In genomic region chr1:180768334-180769168, GRCm38 (mm10) we compare ENCODE assay signal across 8 mouse cellular contexts. TPM values are rescaled to one million over a fixed set of nuclear protein-coding genes. Genes with fewer than 3 reads are reported as not detected.
DNase-seq lines count a peak whose midpoint lies in the region; ATAC-seq lines count a peak whose summit lies in the region.

No protein-coding gene starts in this region.

- peak overlapping the region; percentile 76 for H3K4me2 ChIP-seq in limb, embryonic 11.5 days (ENCODE audit: low read depth, severe bottlenecking)
- peak overlapping the region; percentile 74 for H3K4me2 ChIP-seq in midbrain, embryonic 12.5 days (replicated peaks)

- no peaks in the 10 kb centered on the region for H3K9me3 ChIP-seq in embryonic facial prominence, embryonic 10.5 days
- H3K9me3 ChIP-seq in limb, embryonic 11.5 days (ENCODE audit: control insufficient read depth, low read length) = no peaks in the 10 kb centered on the region
- H3K9me3 ChIP-seq in midbrain, embryonic 12.5 days = no peaks in the 10 kb centered on the region

- H3K36me3 ChIP-seq in embryonic facial prominence, embryonic 10.5 days (replicated peaks) = no peaks in the 10 kb centered on the region
- H3K36me3 ChIP-seq in limb, embryonic 11.5 days (ENCODE audit: control insufficient read depth, insufficient read depth, low read length) = no peaks in the 10 kb centered on the region
- H3K36me3 ChIP-seq in midbrain, embryonic 12.5 days = no peaks in the 10 kb centered on the region

- H3K27me3 ChIP-seq in embryonic facial prominence, embryonic 10.5 days (replicated peaks; ENCODE audit: low read depth, poor library complexity, severe bottlenecking) = peaks cover 9% of the 10 kb centered on the region
- no peaks in the 10 kb centered on the region for H3K27me3 ChIP-seq in limb, embryonic 11.5 days (ENCODE audit: control insufficient read depth, insufficient read depth, low read length)
- peaks cover 4% of the 10 kb centered on the region; the same call in 1 of the 2 replicates for H3K27me3 ChIP-seq in midbrain, embryonic 12.5 days

- peak overlapping the region; percentile 60 for H3K4me3 ChIP-seq in embryonic facial prominence, embryonic 10.5 days
- peak overlapping the region; percentile 28 for H3K4me3 ChIP-seq in limb, embryonic 11.5 days (ENCODE audit: low read depth, low read length)
- peak overlapping the region; percentile 49 for H3K4me3 ChIP-seq in midbrain, embryonic 12.5 days

- H3K27ac ChIP-seq in embryonic facial prominence, embryonic 10.5 days (replicated peaks) = peak overlapping the region; percentile 86
- H3K27ac ChIP-seq in limb, embryonic 11.5 days (replicated peaks; ENCODE audit: low read depth, low read length) = no peak overlapping the region
- H3K27ac ChIP-seq in midbrain, embryonic 12.5 days (replicated peaks) = peak overlapping the region; percentile 73

- peaks cover 22% of the 10 kb centered on the region for H3K4me1 ChIP-seq in embryonic facial prominence, embryonic 10.5 days
- H3K4me1 ChIP-seq in limb, embryonic 11.5 days (ENCODE audit: control insufficient read depth, insufficient read depth, low read length) = 0 out of 2 replicates have a peak, but pooled peaks cover 3% of the 10 kb centered on the region
- H3K4me1 ChIP-seq in midbrain, embryonic 12.5 days = peaks cover 19% of the 10 kb centered on the region

- 3% methylated on average over 37 of the region's 37 CpGs for WGBS in embryonic facial prominence, embryonic 10.5 days
- 4% methylated on average over 37 of the region's 37 CpGs for WGBS in limb, embryonic 11.5 days
- WGBS in midbrain, embryonic 12.5 days = 4% methylated on average over 37 of the region's 37 CpGs

- H3K9ac ChIP-seq in limb, embryonic 11.5 days (ENCODE audit: low read length) = peak overlapping the region; percentile 81
- H3K9ac ChIP-seq in midbrain, embryonic 12.5 days (replicated peaks) = peak overlapping the region; percentile 70

- ATAC-seq in limb, embryonic 11.5 days (ENCODE audit: insufficient number of reproducible peaks, low FRiP score, low TSS enrichment, low read depth) = peak; percentile 84
- ATAC-seq in midbrain, embryonic 12.5 days (ENCODE audit: low FRiP score, low read depth) = peak; percentile 84

- DNase-seq in 3134 (ENCODE audit: extremely low read depth, insufficient read length, low spot score) = peak; percentile 82
- DNase-seq in adrenal gland, postnatal 14 days = peak; percentile 89
- DNase-seq in embryonic facial prominence, embryonic 10.5 days (ENCODE audit: low spot score) = peak; percentile 85
- peak; percentile 82 to 88 for DNase-seq in heart, adult 18-20 months
- DNase-seq in kidney, adult 11 months = peak; percentile 71
- peak; percentile 86 for DNase-seq in limb, embryonic 11.5 days (ENCODE audit: low spot score)
- DNase-seq in skeletal muscle tissue, adult 2 months (ENCODE audit: low read depth, low spot score) = peak; percentile 71

RNA-seq across cellular contexts. Expression of gene Acbd3, which starts 42.7 kb away (rescaled TPM):
- 41.8 and 43.0 TPM in 2 replicates for total RNA-seq in adrenal gland, postnatal 14 days (2021)
- 16.6 and 18.5 TPM in 2 replicates for polyA plus RNA-seq in embryonic facial prominence, embryonic 10.5 days (2016; fragmentation: Nextera tagmentation; extraction: Ambion mirVana)
- total RNA-seq in heart, adult 18-20 months (2021) = 10 to 100 TPM; 23.3 to 24.8 TPM
- 22.5 and 24.7 TPM in 2 replicates for polyA plus RNA-seq in limb, embryonic 11.5 days (2014; fragmentation: Nextera tagmentation; extraction: Ambion mirVana)
- polyA plus RNA-seq in midbrain, embryonic 12.5 days (2016; fragmentation: Nextera tagmentation; extraction: Ambion mirVana) = 27.4 and 29.3 TPM in 2 replicates

RNA-seq across cellular contexts. Expression of gene H3f3a, which starts 45.2 kb away (rescaled TPM):
- total RNA-seq in adrenal gland, postnatal 14 days (2021) = 803 and 817 TPM in 2 replicates
- 2,636 and 2,772 TPM in 2 replicates for polyA plus RNA-seq in embryonic facial prominence, embryonic 10.5 days (2016; fragmentation: Nextera tagmentation; extraction: Ambion mirVana)
- 100 to 1,000 TPM; 363 to 405 TPM for total RNA-seq in heart, adult 18-20 months (2021)
- 3,717 and 3,908 TPM in 2 replicates for polyA plus RNA-seq in limb, embryonic 11.5 days (2014; fragmentation: Nextera tagmentation; extraction: Ambion mirVana)
- 3,369 and 3,552 TPM in 2 replicates for polyA plus RNA-seq in midbrain, embryonic 12.5 days (2016; fragmentation: Nextera tagmentation; extraction: Ambion mirVana)
